Mouse (Mus musculus): Measurements from ENCODE around the gene Haao.

DNA sequence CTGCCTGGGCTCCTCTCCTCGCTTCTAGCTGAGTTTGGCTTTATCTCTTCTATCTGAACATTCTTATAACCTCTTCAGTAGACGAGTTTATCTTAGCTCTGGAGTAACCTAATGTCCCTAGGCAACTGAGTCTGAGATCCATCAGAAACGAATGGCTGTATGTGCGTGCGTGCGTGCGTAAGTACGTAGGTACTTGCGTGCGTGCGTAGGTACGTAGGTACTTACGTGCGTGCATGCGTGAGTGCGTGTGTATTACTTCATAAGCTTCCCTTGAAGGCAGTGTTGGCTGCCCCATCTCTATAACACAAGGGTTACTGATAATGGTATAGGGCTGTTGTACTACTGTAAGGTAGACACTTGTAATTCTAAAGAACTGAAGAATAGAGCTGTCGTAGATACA, 52.6 kb downstream of the Haao start:
- TF ChIP-seq CTCF (IDR thresholded peaks at IDR 0.05; ENCODE audit: low read depth) (no peak), EP300 (IDR thresholded peaks at IDR 0.05; ENCODE audit: low read depth) (no peak)
